Mouse (Mus musculus): ENCODE data around the gene Scgb2b21. TPM values are rescaled to one million over a fixed set of nuclear protein-coding genes. Genes with fewer than 3 reads are reported as not detected.
"Not testable (repeated sequence)": the region's sequence is repeated elsewhere in the genome, so short reads cannot be mapped to it uniquely, and the experiment has no call there.

Scgb2b21 gene
- total RNA-seq (2021), result not detected

- no peak for DNase-seq
Observed at GRCm38 (mm10) chr7:33520358-33520757, at the start of gene Scgb2b21. Scgb2b21 (minus strand) TSS chr7:33520458.

- not testable (repeated sequence) for DNase-seq
Observed at GRCm38 (mm10) chr7:33543420-33543819, 23.2 kb upstream of the Scgb2b21 start.

Other genes starting within 250 kb of the Scgb2b21 start
- gene Scgb2b19, start 240.1 kb downstream of the Scgb2b21 start, total RNA-seq (2021), result not detected
- gene Scgb1b19, start 233.2 kb downstream of the Scgb2b21 start, total RNA-seq (2021), result not detected
- not detected for gene Scgb2b20, start 154.1 kb downstream of the Scgb2b21 start, total RNA-seq (2021)
- gene Scgb1b20, start 147.2 kb downstream of the Scgb2b21 start, total RNA-seq (2021), result not detected
- gene Scgb2b24, start 218.9 kb upstream of the Scgb2b21 start, total RNA-seq (2021), result not detected
- gene Scgb1b24, start 223.3 kb upstream of the Scgb2b21 start, total RNA-seq (2021), result not detected

Measured in layer of hippocampus, postnatal 36 days (tissue).